9 mouse cellular contexts compared by ENCODE assay signal in the genomic region with DNA sequence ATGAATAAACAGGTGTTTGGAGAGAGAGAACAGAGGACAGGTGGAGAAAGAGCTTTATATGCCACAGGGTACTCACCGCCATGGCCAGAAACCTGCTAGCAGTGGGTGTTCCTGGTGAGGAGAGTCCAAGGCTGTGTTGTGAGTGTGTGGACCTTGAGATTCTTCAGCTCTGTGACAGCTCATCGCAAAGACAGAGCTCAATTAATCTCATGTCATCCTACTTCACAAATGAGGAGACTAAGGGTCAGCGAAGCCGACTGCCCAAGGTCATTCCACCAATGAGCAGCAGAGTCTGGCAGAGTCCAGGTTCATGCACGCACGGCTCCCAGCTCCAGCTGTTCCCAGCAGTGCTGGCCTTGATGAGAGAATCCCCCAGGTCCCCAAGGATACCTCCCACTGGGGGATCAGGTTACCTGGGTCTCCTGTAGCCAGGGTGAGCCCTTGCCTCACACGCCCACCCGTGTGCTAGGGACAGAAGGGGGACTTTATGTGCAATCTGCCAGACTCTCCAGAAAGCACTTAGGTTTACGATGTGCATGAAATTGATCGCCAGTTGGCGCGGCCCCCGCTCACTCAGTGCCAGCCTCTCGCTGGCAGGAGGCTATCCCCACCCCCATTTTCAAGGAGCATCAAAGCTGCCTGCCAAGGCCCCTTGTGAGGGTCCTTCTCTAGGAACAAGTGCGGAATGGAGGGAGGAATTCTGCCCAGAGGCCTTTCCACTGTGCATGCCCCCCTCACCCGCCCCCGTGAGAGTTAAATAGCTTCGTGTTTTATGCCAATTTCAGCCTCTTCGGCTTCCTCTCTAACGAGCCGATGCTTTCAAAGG. TPM values are rescaled to one million over a fixed set of nuclear protein-coding genes. Genes with fewer than 3 reads are reported as not detected.
DNase-seq lines count a peak whose midpoint lies in the region; ATAC-seq lines count a peak whose summit lies in the region.
"Had no signal": no experiment of that assay in that cellular context is flagged by ENCODE, and none has a peak within 500 bp of the region (broad histone marks: within the 10 kb centered on the region; RNA-seq: fewer than 3 reads in every experiment).

No protein-coding gene starts in this region.

- peaks cover 77% of the 10 kb centered on the region for H3K4me1 ChIP-seq in forebrain, embryonic 12.5 days
- peaks cover 66% of the 10 kb centered on the region for H3K4me1 ChIP-seq in limb, embryonic 10.5 days
- H3K4me1 ChIP-seq in liver, embryonic 11.5 days (replicated peaks; ENCODE audit: control insufficient read depth, insufficient read depth, low read length): no peaks in the 10 kb centered on the region

- H3K27ac ChIP-seq in forebrain, embryonic 12.5 days: peak overlapping the region; percentile 82
- H3K27ac ChIP-seq in limb, embryonic 10.5 days: 0 out of 2 replicates have a peak overlapping the region, but pooled peaks have one; percentile 7
- H3K27ac ChIP-seq in liver, embryonic 11.5 days (ENCODE audit: low read depth, low read length): no peak overlapping the region

- no peaks in the 10 kb centered on the region for H3K36me3 ChIP-seq in forebrain, embryonic 12.5 days (replicated peaks)
- no peaks in the 10 kb centered on the region for H3K36me3 ChIP-seq in limb, embryonic 10.5 days
- no peaks in the 10 kb centered on the region for H3K36me3 ChIP-seq in liver, embryonic 11.5 days (ENCODE audit: control insufficient read depth, insufficient read depth, low read length)

- H3K9ac ChIP-seq in forebrain, embryonic 12.5 days: no peak overlapping the region
- no peak overlapping the region for H3K9ac ChIP-seq in liver, embryonic 11.5 days (ENCODE audit: low read depth, low read length)

- H3K4me3 ChIP-seq in forebrain, embryonic 12.5 days (replicated peaks): no peak overlapping the region
- peak overlapping the region; percentile 24; the same call in 1 of the 2 replicates for H3K4me3 ChIP-seq in limb, embryonic 10.5 days
- H3K4me3 ChIP-seq in liver, embryonic 11.5 days (ENCODE audit: low read depth, low read length): no peak overlapping the region

- peak; percentile 37; the same call in 1 of the 2 replicates for ATAC-seq in forebrain, embryonic 12.5 days (ENCODE audit: low FRiP score)
- no peak for ATAC-seq in liver, embryonic 11.5 days (replicated peaks; ENCODE audit: low FRiP score)

- WGBS in forebrain, embryonic 12.5 days: 26% methylated on average over 21 of the region's 21 CpGs
- 33% methylated on average over 21 of the region's 21 CpGs for WGBS in limb, embryonic 10.5 days
- WGBS in liver, embryonic 11.5 days: 52% methylated on average over 21 of the region's 21 CpGs

- no peaks in the 10 kb centered on the region for H3K9me3 ChIP-seq in forebrain, embryonic 12.5 days
- H3K9me3 ChIP-seq in limb, embryonic 10.5 days (replicated peaks): no peaks in the 10 kb centered on the region
- H3K9me3 ChIP-seq in liver, embryonic 11.5 days (ENCODE audit: control insufficient read depth, low read length): no peaks in the 10 kb centered on the region

- H3K27me3 ChIP-seq in forebrain, embryonic 12.5 days: peaks cover 65% of the 10 kb centered on the region
- peaks cover 98% of the 10 kb centered on the region for H3K27me3 ChIP-seq in limb, embryonic 10.5 days (ENCODE audit: low read depth, poor library complexity, severe bottlenecking)
- peaks cover 54% of the 10 kb centered on the region for H3K27me3 ChIP-seq in liver, embryonic 11.5 days (replicated peaks; ENCODE audit: control insufficient read depth, insufficient read depth, low read length)

- peak; percentile 48 for DNase-seq in gastrocnemius, postnatal 10 days
- no peak for DNase-seq in gastrocnemius, postnatal 36 days
- DNase-seq in adrenal gland, adult 8-10 months: peak; percentile 54
- DNase-seq in limb, embryonic 10.5 days (ENCODE audit: low spot score): peak; percentile 34
- DNase-seq in thymus, postnatal 4 days: no peak
- no peak for DNase-seq in heart, postnatal 10 days
- no peak for DNase-seq in liver, embryonic 11.5 days (ENCODE audit: low spot score)
- DNase-seq: liver had no signal

- intact Hi-C loops in gastrocnemius, postnatal 36 days (cut with DNase I): no loop called here
- intact Hi-C loops in heart, postnatal 10 days (cut with DNase I): no loop called here

- peak overlapping the region; percentile 27 for H3K4me2 ChIP-seq in forebrain, embryonic 12.5 days
- no peak overlapping the region for H3K4me2 ChIP-seq in liver, embryonic 11.5 days

RNA-seq across cellular contexts. Expression of a gene that starts 27.6 kb away (rescaled TPM):
- 10 to 100 TPM; 11.9 to 12.5 TPM for total RNA-seq in gastrocnemius, postnatal 10 days (2021)
- total RNA-seq in gastrocnemius, postnatal 36 days (2021): 1 to 10 TPM; 6.4 to 8.2 TPM
- total RNA-seq in adrenal gland, adult 8-10 months (2022): 1 to 10 TPM in 2 of 4 experiments, under 1 TPM in 2; 0.90 to 1.6 (median 1.1) TPM
- polyA plus RNA-seq in forebrain, embryonic 12.5 days (2016; fragmentation: Nextera tagmentation; extraction: Ambion mirVana): 0.96 and 1.1 TPM in 2 replicates
- not detected in 2 replicates for polyA plus RNA-seq in limb, embryonic 10.5 days (2016; fragmentation: Nextera tagmentation; extraction: Ambion mirVana)
- total RNA-seq in heart, postnatal 10 days (2021): 1 to 10 TPM; 4.9 to 7.9 TPM
- polyA plus RNA-seq in liver, embryonic 11.5 days (2014; fragmentation: Nextera tagmentation; extraction: Ambion mirVana): 0.06 and 0.14 TPM in 2 replicates

Comparison
In these comparisons a context has a peak if more than half of its experiments do, and no peak if none do; other contexts are left out.
1. DNase-seq: peak in gastrocnemius, postnatal 10 days (single experiment), adrenal gland, adult 8-10 months (single experiment) and limb, embryonic 10.5 days (single experiment); none in gastrocnemius, postnatal 36 days (0 of 2), thymus, postnatal 4 days (single experiment), heart, postnatal 10 days (0 of 2) and liver, embryonic 11.5 days (single experiment).